Mouse (Mus musculus): ENCODE data around the gene Sugct.
A peak's percentile ranks its signal among the peaks of the same experiment; 100 is the strongest.

Gene Sugct

DNA sequence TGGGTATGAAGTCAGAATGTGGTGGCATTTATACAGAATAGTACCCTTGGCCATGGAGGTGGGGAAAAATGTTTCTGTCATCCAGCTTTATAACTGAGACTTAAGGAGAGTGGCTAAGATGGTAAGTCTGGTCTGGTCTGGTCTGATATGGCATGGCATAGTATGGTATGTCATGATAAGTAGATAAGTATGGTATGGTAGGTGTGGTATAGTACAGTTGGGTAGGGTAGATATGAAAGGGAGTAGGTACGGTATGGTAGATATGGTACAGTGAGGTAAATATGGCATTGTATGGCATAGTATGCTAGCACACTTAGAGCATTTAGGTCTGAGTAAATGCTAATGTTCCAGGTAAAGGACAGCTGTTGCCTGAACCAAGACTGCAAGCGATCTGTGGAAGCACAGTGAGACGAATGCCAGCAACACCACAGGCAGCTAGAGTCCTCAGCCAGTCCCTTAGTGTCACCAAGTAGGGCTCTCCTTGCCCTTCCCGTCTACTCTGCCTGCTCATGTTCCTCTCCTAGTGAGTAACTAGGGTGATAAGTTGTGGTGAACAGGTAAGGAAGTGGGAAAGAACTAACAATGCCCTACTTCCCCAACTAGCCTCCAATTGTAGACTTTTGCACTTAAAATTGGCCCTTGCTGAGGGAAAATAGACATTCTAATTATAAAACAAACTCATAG lies 667.4 kb downstream of the Sugct start:
- no peak for DNase-seq

GRCm38 (mm10) chr13:17027001-17027400 lies 668.4 kb downstream of the Sugct start:
- DNase-seq: no peak

GRCm38 (mm10) chr13:16996464-16996863 lies 698.9 kb downstream of the Sugct start:
- no peak for DNase-seq

GRCm38 (mm10) chr13:16995321-16995720 lies 700.0 kb downstream of the Sugct start:
- DNase-seq: peak; percentile 2

DNA sequence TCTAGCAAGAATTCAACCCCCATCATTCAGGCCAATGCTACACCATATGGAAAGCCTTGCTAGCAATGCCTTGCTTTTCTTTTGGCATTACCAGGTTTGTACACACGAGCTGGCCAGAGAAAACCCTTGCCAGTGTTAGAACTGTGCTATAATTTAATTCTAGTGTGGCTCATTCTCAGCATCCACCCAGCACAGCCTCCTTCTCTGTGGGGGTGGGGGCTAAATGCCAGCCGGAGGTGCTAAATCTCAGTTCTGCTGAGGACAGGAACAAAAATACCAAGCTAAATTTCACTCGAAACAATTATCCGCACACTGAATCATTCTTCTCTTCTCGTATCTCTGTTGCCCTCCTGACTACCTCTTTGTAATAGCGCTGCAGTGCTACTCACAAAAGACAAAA lies 717.6 kb downstream of the Sugct start:
- no peak for DNase-seq

- DNase-seq: no peak
Measured at GRCm38 (mm10) chr13:16971277-16971676, 724.1 kb downstream of the Sugct start.

- DNase-seq: no peak
Measured at GRCm38 (mm10) chr13:16968995-16969394, 726.4 kb downstream of the Sugct start.

GRCm38 (mm10) chr13:16964823-16965475 lies 730.4 kb downstream of the Sugct start:
- no peak for DNase-seq

GRCm38 (mm10) chr13:16952045-16952444 lies 743.3 kb downstream of the Sugct start:
- DNase-seq: no peak

DNA sequence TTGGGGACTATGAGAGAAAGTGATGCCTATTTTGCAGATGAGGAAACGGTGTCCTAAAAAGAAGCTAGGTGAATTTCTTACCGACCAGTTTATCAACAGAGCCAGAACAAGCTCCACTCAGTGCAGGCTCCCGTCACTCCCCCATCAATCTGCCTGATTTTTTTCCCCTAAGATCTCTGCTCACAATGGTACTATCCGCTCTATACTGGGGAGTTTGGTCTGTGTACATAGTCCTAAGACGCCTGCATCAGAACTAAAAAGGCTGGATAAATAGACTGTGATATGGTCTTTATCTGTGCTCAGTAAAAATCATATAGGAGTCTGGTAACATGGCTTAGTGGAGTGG lies 755.9 kb downstream of the Sugct start:
- no peak for DNase-seq

- no peak for DNase-seq
Measured at GRCm38 (mm10) chr13:16938552-16939465, 756.5 kb downstream of the Sugct start.

DNA sequence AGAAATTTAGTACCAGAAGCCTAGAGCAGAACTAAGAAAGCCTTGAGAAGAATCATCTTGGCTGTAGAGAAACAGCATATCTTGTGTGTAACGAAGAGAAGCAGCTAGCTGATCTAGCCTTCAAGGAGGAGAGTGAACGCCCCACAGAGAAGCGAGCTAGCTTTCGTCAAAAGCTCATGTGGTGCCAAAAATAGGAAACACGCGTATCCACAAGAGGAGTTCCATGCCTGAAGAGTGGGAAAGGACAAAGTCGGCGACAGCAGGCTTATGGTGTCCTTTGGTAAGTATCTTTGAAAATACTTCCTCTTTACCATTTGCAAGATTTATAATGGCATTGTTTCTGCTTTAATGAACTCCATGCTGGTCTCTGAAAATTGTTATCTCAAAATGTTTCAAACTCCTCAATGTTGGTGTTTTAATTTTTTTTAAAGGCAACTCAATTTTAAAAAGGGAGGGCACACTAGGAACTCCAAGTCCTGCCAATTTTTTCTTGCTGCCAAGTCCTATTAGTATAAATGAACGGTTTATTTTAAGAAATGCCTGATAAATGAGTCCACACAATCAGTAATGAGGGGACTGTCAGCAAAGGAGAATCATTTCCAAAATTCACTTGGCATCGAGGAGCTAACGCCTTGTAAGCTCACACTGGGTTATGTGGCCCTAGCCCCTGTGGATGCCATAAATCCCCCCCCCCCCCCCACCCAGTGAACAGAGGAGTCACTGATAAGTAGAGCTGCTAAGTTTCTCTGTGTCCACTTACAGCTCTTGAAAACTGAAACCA lies 757.7 kb downstream of the Sugct start:
- no peak for DNase-seq

DNA sequence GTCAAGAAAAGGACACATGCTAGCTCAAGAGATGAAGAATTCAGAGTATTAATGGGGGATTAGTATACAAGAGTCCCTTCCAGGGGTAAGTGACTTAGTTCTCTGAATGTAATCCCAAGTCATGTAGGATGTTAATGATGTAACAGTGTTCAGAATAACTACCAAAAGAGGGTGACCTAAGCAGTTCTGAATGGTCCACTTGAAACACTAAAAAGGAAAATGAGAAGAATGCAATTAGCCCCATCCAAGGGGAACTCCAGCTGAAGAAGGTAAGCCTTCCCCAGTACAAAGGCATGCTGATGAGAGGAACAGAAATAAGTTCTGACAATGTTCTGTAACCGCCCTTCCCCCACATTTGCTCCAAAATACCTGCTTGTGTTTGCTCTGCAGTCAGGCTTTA lies 760.3 kb downstream of the Sugct start:
- DNase-seq: no peak

DNA sequence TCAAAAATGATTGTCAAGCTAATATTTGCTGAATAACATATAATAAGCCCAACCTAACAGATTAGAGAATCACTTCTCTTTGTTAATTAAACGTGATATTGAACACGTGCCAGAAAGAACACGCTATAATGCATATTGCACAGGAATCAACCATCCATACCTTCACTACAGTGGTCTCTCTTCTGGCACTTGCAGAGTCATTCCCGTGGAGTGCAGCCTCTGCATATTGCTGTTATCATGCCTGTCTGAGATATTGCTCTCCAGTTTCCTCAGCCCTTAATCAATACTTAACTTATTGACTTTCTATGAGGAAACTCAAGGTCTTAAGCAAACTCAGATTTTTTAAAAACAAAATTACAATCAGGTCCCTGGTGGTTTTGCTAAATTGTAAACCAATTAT lies 761.8 kb downstream of the Sugct start:
- no peak for DNase-seq

DNA sequence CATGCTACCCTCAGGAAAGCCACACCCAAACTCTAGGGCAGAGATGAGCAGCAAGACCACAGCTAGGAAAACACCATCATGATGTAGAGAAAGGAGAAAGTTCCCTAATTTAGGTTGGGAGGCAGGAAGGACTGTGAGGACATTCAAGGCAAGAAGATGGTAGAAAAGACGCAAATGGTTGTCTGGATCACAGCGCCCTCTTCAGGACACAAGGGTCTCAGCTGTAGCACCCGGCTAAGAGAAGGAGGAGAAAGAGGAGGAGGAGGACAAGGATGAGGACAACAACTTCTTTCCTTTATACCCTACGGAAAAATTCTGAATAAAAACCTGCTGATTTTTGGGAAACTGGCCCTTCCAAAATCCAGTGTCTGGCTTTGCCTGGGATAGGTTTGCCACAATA lies 774.0 kb downstream of the Sugct start:
- no peak for DNase-seq

GRCm38 (mm10) chr13:16915697-16916096 lies 779.7 kb downstream of the Sugct start:
- DNase-seq: no peak

DNA sequence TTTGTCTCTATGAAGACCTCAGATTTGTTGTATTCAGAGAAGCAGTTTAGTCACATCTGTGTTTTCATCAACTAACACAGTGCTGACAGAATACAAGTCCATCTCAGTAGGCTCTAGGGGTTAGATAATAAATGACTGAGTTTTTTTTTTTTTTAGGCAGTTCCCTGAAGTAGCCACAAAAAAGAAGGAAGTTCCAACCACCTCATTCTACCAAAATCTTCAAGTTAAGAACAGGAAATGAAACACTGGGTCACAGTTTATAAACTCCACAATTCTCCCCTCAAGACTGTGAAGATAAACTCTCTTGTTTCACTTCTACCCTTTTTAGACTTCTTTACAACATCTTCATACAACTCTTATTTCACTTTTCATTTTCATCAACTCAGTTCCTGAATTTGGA lies 783.1 kb downstream of the Sugct start:
- DNase-seq: no peak

- no peak for DNase-seq
Measured at GRCm38 (mm10) chr13:16906974-16907373, 788.4 kb downstream of the Sugct start.

- no peak for DNase-seq
Measured at GRCm38 (mm10) chr13:16901424-16901823, 793.9 kb downstream of the Sugct start.

DNA sequence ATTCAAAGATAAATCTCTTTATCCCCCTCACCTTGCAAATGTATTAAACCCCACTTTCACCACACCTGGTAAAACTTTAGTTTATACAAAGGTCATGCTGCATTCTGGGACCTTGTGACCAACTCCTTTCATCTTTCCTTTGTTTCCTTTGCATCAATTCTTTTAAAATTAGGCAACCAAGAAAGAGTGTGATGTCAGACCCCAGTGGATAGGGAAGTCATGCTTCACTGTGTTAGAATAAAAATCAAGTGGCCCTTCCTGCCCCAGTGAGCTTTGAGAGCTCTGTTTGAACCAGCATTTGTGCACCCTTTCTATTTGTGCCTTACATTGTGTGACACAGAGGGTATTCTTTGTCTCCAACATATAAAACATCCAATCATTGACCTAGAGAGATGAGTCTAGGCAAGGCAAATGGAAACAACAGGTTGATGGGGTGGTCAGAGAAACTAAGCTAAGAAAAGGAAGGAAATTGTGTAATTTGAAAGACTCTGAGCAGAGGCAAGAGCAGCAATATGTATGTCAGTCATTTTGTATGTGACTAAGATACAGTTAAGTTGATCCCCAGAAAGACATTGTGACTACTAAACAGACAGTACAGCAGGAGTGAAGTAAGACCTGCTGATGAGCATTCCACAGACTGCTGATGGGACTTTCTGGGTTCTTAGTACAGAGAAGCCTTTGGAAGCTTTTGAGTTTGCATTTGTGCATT lies 797.1 kb downstream of the Sugct start:
- DNase-seq: no peak

DNA sequence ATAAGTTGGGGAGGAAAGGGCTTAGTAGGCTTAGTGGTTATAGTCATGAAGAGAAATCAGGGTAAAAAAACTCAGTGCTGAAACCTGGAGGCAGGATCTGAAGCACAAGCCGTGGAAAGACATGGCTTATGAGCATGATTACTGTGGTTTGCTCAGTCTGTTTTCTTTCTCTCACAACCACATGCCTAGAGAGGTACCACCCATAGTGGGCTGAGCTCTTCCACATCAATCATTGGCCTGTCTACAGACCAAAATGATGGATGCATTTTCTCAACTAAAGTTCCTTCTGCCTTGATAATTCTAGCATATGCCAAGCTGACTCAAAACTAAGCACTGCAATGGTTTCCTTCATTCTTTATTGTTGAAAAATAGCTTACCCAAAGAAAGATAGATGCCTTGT lies 817.3 kb downstream of the Sugct start:
- no peak for DNase-seq

GRCm38 (mm10) chr13:16859986-16860385 lies 835.4 kb downstream of the Sugct start:
- no peak for DNase-seq
